Mouse (Mus musculus): ENCODE measurements around the gene Pmis2.
A peak's percentile ranks its signal among the peaks of the same experiment; 100 is the strongest.

Pmis2 gene

GRCm38 (mm10) chr7:30634621-30635020 lies 36.8 kb downstream of the Pmis2 start:
- DNase-seq (ENCODE audit: extremely low read depth, low read depth): peak; percentile 45

- no peak for DNase-seq (ENCODE audit: extremely low read depth, low read depth)
These were observed 37.5 kb downstream of the Pmis2 start for GRCm38 (mm10) chr7:30633762-30634412.

- no peak for DNase-seq (ENCODE audit: extremely low read depth, low read depth)
These were observed 42.4 kb downstream of the Pmis2 start for GRCm38 (mm10) chr7:30629013-30629412.

GRCm38 (mm10) chr7:30626647-30627046 lies 44.8 kb downstream of the Pmis2 start:
- no peak for DNase-seq (ENCODE audit: extremely low read depth, low read depth)

- DNase-seq (ENCODE audit: extremely low read depth, low read depth): peak; percentile 85
These were observed 45.6 kb downstream of the Pmis2 start, which contains the start of gene Cox6b1 for GRCm38 (mm10) chr7:30625530-30626384. Cox6b1 (minus strand) TSS chr7:30626151.

Measured in MEL-GATA-1-ER (cell line).